Mouse (Mus musculus): ENCODE data around the gene Asb17.

GRCm38 (mm10) chr3:153808406-153808805 lies 35.6 kb upstream of the Asb17 start:
- TF ChIP-seq CTCF (conservative IDR thresholded peaks at IDR 0.05; ENCODE audit: low read length) (no peak), NANOG (IDR thresholded peaks at IDR 0.05; ENCODE audit: borderline replicate concordance, low read length) (no peak), POU5F1 (IDR thresholded peaks at IDR 0.05; ENCODE audit: borderline replicate concordance, low read length) (no peak)

Measured in E14TG2a.4 (cell line).